Mouse (Mus musculus) midbrain, embryonic 16.5 days (tissue): ENCODE results near the gene Dgkd. TPM values are rescaled to one million over a fixed set of nuclear protein-coding genes. Genes with fewer than 3 reads are reported as not detected.
"Not testable (repeated sequence)": the region's sequence is repeated elsewhere in the genome, so short reads cannot be mapped to it uniquely, and the experiment has no call there.

Experiments used
- ATAC-seq: fragments of 200-750 bp; cut with Nextera tagmentation; 2 replicates; pipeline ENCODE4 v1.8.0; 2017; ENCODE audit warnings: moderate TSS enrichment
- H3K27ac ChIP-seq: fragments of 300-500 bp; sonication (generic); 2 replicates; pipeline ENCODE4 v1.5.1; 2014; ENCODE audit warnings: mild to moderate bottlenecking, low read length, mixed read lengths
- H3K27me3 ChIP-seq: fragments of 300-500 bp; sonication (generic); 2 replicates; pipeline ENCODE4 v1.6.1; 2014; ENCODE audit warnings: low read depth, low read length, mixed read lengths; ENCODE audit not compliant: control insufficient read depth, insufficient read depth
- H3K36me3 ChIP-seq: fragments of 300-500 bp; sonication (generic); 2 replicates; pipeline ENCODE4 v1.6.1; 2014; ENCODE audit warnings: mild to moderate bottlenecking, low read length, moderate library complexity, mixed read lengths; ENCODE audit not compliant: control insufficient read depth, insufficient read depth
- H3K4me1 ChIP-seq: fragments of 300-500 bp; sonication (generic); 2 replicates; pipeline ENCODE4 v1.6.1; 2014; ENCODE audit warnings: mild to moderate bottlenecking, low read length, mixed read lengths; ENCODE audit not compliant: control insufficient read depth, insufficient read depth
- H3K4me2 ChIP-seq: fragments of 300-500 bp; sonication (generic); 2 replicates; pipeline ENCODE4 v1.6.1; 2014; ENCODE audit warnings: mild to moderate bottlenecking, low read length, mixed read lengths
- H3K4me3 ChIP-seq: fragments of 300-500 bp; sonication (generic); 2 replicates; pipeline ENCODE4 v1.5.1; 2014; ENCODE audit warnings: low read depth, mild to moderate bottlenecking, low read length, moderate library complexity, mixed read lengths
- H3K9ac ChIP-seq: fragments of 300-500 bp; sonication (generic); 2 replicates; pipeline ENCODE4 v1.6.1; 2014; ENCODE audit warnings: low read depth, low read length, mixed read lengths
- H3K9me3 ChIP-seq: fragments of 300-500 bp; sonication (generic); replicated peaks from 2 replicates; pipeline ENCODE4 v1.6.1; 2014; ENCODE audit warnings: mild to moderate bottlenecking, low read length, mixed read lengths; ENCODE audit not compliant: control insufficient read depth, poor library complexity, severe bottlenecking
- WGBS: fragments of 180-500 bp; shearing (Covaris S2); extraction: QIAGEN DNeasy Blood & Tissue Kit; methylation state at CpG from one replicate; pipeline ENCODE4 v1.1.7; 2014; 5-methylcytosine and 5-hydroxymethylcytosine counted together
- polyA plus RNA-seq: library from polyadenylated mRNA; unstranded; fragments of >200 nt; fragmentation: Nextera tagmentation; extraction: Ambion mirVana; gene quantifications from 2 replicates; pipeline ENCODE4 v1.2.1, GENCODE M21; 2015

The Dgkd gene
- polyA plus RNA-seq, 1 experiment from 2014 or later = 43.7 TPM

DNA sequence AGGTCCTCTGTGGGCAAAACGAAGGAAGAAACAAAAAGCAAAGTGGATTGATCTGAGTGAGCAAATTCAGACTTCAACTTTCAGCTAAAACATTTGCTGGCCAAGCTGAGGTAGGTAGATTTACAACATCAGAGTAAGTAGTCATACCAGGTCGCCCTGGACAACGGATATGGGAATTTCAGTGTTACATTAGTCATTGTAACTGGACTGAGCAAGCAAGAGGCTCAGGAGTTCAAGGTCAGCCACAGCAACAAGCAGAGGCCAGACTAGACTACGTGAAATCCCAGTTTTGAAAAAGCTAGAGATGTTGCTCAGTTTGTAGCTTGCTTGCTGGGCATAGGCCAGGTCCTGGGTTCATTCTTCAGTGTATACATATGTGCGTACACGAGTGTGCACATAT, 27.1 kb upstream of the Dgkd start:
- Histone ChIP-seq H3K4me2 (no peak overlapping the region), H3K4me1 (no peaks in the 10 kb centered on the region), H3K9ac (no peak overlapping the region), H3K36me3 (no peaks in the 10 kb centered on the region), H3K4me3 (no peak overlapping the region), H3K27ac (no peak overlapping the region), H3K9me3 (no peaks in the 10 kb centered on the region), H3K27me3 (no peaks in the 10 kb centered on the region)
- ATAC-seq = no peak
- WGBS = 87% methylated on average over 6 of the region's 6 CpGs

- Histone ChIP-seq H3K27me3 (no peaks in the 10 kb centered on the region), H3K27ac (no peak overlapping the region), H3K4me2 (no peak overlapping the region), H3K9ac (no peak overlapping the region), H3K36me3 (no peaks in the 10 kb centered on the region), H3K4me1 (no peaks in the 10 kb centered on the region), H3K9me3 (no peaks in the 10 kb centered on the region), H3K4me3 (no peak overlapping the region)
- ATAC-seq = no peak
- 68% methylated on average over 2 of the region's 2 CpGs for WGBS
Observed at GRCm38 (mm10) chr1:87826474-87826873, 26.6 kb upstream of the Dgkd start.

GRCm38 (mm10) chr1:87827476-87827875, 25.6 kb upstream of the Dgkd start:
- H3K27ac ChIP-seq, H3K9me3 ChIP-seq, H3K9ac ChIP-seq, H3K4me1 ChIP-seq, ATAC-seq, H3K36me3 ChIP-seq, H3K4me3 ChIP-seq, H3K4me2 ChIP-seq, H3K27me3 ChIP-seq: not testable (repeated sequence)
- WGBS = 83% methylated on average over 1 of the region's 1 CpGs

DNA sequence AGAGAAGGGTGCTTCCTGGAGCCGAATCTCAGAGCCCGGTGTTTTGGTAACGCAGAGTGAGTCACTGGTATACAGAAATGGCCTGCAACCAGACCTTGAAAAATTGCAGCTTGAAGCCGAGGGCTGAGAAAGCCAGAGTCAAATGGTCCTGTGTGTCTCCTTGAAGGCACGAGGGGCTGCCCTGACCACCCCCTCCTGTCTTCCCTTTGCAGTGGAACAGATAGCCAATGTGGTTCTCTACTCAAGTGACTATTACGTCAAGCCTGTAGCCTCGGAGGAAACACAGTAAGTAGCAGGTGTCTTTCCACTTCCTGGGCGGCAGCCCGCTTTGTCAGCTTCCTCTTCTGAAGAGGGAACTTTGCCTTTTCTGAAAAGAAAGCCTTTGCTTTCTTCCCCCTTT, 24.9 kb upstream of the Dgkd start:
- no peaks in the 10 kb centered on the region for H3K4me1 ChIP-seq
- H3K4me3 ChIP-seq = no peak overlapping the region
- no peaks in the 10 kb centered on the region for H3K36me3 ChIP-seq
- H3K9ac ChIP-seq = no peak overlapping the region
- H3K27me3 ChIP-seq = no peaks in the 10 kb centered on the region
- no peaks in the 10 kb centered on the region for H3K9me3 ChIP-seq
- no peak for ATAC-seq
- no peak overlapping the region for H3K4me2 ChIP-seq
- H3K27ac ChIP-seq = no peak overlapping the region
- 81% methylated on average over 9 of the region's 9 CpGs for WGBS

DNA sequence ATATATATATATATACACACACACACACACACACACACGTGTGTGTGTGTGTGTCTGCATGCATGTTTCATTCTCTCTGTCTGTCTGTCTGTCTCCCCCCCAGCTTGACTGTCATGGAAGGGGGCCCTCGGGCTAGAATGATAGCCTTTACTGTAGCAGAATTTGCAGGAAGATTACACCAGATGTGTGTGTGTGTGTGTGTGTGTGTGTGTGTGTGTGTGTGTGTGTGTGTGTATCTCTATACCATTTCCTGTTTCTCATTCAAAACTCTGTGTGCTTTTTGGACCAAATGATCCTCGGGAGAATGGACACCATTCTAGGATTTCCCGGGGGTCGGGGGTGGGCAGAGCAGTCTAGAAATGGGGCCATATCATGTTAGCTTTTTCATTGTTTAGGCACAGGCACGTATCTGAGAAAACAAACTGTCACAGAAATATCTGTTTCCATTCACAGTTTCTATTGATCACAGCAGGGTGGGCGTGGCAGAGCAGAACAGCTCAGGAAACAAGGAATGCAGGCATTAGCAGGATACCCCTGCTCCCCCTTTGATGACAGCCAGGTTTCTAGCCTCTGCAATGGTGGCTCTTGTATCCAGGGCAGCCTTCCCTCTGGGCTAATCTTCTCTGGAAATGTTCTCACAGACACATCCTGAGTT, 24.0 kb upstream of the Dgkd start:
- Histone ChIP-seq H3K4me3 (no peak overlapping the region), H3K36me3 (no peaks in the 10 kb centered on the region), H3K27ac (no peak overlapping the region), H3K4me1 (no peaks in the 10 kb centered on the region), H3K9ac (no peak overlapping the region), H3K9me3 (no peaks in the 10 kb centered on the region), H3K4me2 (no peak overlapping the region), H3K27me3 (no peaks in the 10 kb centered on the region)
- 43% methylated on average over 7 of the region's 7 CpGs for WGBS
- ATAC-seq = no peak

GRCm38 (mm10) chr1:87829621-87830211, 23.4 kb upstream of the Dgkd start:
- no peak for ATAC-seq
- Histone ChIP-seq H3K9me3 (no peaks in the 10 kb centered on the region), H3K4me3 (no peak overlapping the region), H3K36me3 (no peaks in the 10 kb centered on the region), H3K9ac (no peak overlapping the region), H3K27me3 (no peaks in the 10 kb centered on the region), H3K4me1 (no peaks in the 10 kb centered on the region), H3K4me2 (no peak overlapping the region), H3K27ac (no peak overlapping the region)
- 61% methylated on average over 6 of the region's 6 CpGs for WGBS

GRCm38 (mm10) chr1:87836453-87836852, 16.6 kb upstream of the Dgkd start:
- WGBS = 77% methylated on average over 1 of the region's 1 CpGs

DNA sequence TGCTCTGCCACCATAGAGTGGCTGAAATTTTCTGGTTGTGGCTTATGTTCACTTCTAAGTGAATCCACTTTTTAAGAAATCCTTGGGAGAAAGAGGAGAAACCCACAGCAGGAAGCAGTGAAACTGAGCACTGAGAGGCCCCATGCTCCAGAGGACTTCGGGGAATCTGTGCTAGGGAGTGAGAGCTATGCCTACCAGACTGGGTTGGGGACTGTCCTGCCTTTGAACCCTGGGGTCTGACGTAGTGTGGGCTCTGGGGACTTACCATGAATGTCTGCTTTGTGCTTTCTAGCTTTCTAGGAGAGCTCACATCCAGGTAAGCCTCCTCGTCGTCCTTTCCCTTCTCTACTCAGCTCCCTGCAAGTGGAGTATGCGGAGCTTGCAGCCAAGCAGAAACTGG, 16.1 kb upstream of the Dgkd start:
- no peak overlapping the region for H3K4me3 ChIP-seq
- ATAC-seq = no peak
- H3K27ac ChIP-seq = no peak overlapping the region
- no peaks in the 10 kb centered on the region for H3K9me3 ChIP-seq
- no peaks in the 10 kb centered on the region for H3K27me3 ChIP-seq
- no peak overlapping the region for H3K9ac ChIP-seq
- H3K4me1 ChIP-seq = no peaks in the 10 kb centered on the region
- no peak overlapping the region for H3K4me2 ChIP-seq
- no peaks in the 10 kb centered on the region for H3K36me3 ChIP-seq
- 47% methylated on average over 5 of the region's 5 CpGs for WGBS

More at GRCm38 (mm10) chr1:87836453-87836852, 16.6 kb upstream of the Dgkd start:
- H3K4me3 ChIP-seq = no peak overlapping the region
- H3K27me3 ChIP-seq = no peaks in the 10 kb centered on the region
- H3K9ac ChIP-seq = no peak overlapping the region
- H3K27ac ChIP-seq = no peak overlapping the region
- no peaks in the 10 kb centered on the region for H3K4me1 ChIP-seq
- ATAC-seq = no peak
- no peaks in the 10 kb centered on the region for H3K36me3 ChIP-seq
- H3K9me3 ChIP-seq = no peaks in the 10 kb centered on the region
- no peak overlapping the region for H3K4me2 ChIP-seq

- ATAC-seq = no peak
- no peaks in the 10 kb centered on the region for H3K36me3 ChIP-seq
- H3K9me3 ChIP-seq = no peaks in the 10 kb centered on the region
- H3K4me3 ChIP-seq = no peak overlapping the region
- H3K4me1 ChIP-seq = no peaks in the 10 kb centered on the region
- no peak overlapping the region for H3K4me2 ChIP-seq
- no peaks in the 10 kb centered on the region for H3K27me3 ChIP-seq
- no peak overlapping the region for H3K27ac ChIP-seq
- 81% methylated on average over 11 of the region's 11 CpGs for WGBS
- H3K9ac ChIP-seq = no peak overlapping the region
Observed at GRCm38 (mm10) chr1:87840411-87841208, 12.5 kb upstream of the Dgkd start.
